Mouse (Mus musculus) kidney, postnatal 25 days (tissue): Measurements from ENCODE around the gene Scamp4.
"Not testable (repeated sequence)": the region's sequence is repeated elsewhere in the genome, so short reads cannot be mapped to it uniquely, and the experiment has no call there.

Experiments used
- DNase-seq, 2 experiments: peaks; one replicate each; pipeline ENCODE4 v3.0.0; 2021; ENCODE audit warnings: mixed read lengths in 2 of 2

The Scamp4 gene

GRCm38 (mm10) chr10:80611024-80611423, 8.4 kb downstream of the Scamp4 start:
- DNase-seq = peak; percentile 68 to 71

- DNase-seq = no peak
Measured at GRCm38 (mm10) chr10:80611905-80612304, 9.2 kb downstream of the Scamp4 start.

- no peak for DNase-seq
Measured at GRCm38 (mm10) chr10:80613821-80614220, 11.1 kb downstream of the Scamp4 start.

GRCm38 (mm10) chr10:80614351-80614750, 11.7 kb downstream of the Scamp4 start:
- no peak for DNase-seq

- peak; percentile 68 to 87 for DNase-seq
Measured at GRCm38 (mm10) chr10:80618181-80618580, 15.5 kb downstream of the Scamp4 start.

- DNase-seq = peak in 1 of 2 experiments; percentile 32
Measured at GRCm38 (mm10) chr10:80619465-80620244, 17.0 kb downstream of the Scamp4 start.

- DNase-seq = no peak
Measured at GRCm38 (mm10) chr10:80620365-80620764, 17.7 kb downstream of the Scamp4 start.

- DNase-seq = no peak
Measured at GRCm38 (mm10) chr10:80620796-80621689, 18.4 kb downstream of the Scamp4 start.

GRCm38 (mm10) chr10:80621690-80621939, 18.9 kb downstream of the Scamp4 start:
- DNase-seq = no peak

- DNase-seq = peak; percentile 100
Measured at GRCm38 (mm10) chr10:80621940-80622660, 19.4 kb downstream of the Scamp4 start.

- peak; percentile 39 to 82 for DNase-seq
Measured at GRCm38 (mm10) chr10:80622661-80623456, 20.2 kb downstream of the Scamp4 start, which contains the start of gene Csnk1g2. Csnk1g2 (plus strand) TSS chr10:80622838.

- DNase-seq = peak; percentile 76 to 84
Measured at GRCm38 (mm10) chr10:80623457-80624191, 21.0 kb downstream of the Scamp4 start.

- no peak for DNase-seq
Measured at GRCm38 (mm10) chr10:80625764-80626163, 23.1 kb downstream of the Scamp4 start.

GRCm38 (mm10) chr10:80627685-80628084, 25.0 kb downstream of the Scamp4 start:
- peak; percentile 45 to 79 for DNase-seq

- no peak for DNase-seq
Measured at GRCm38 (mm10) chr10:80628925-80629324, 26.3 kb downstream of the Scamp4 start.

- peak; percentile 54 to 74 for DNase-seq
Measured at GRCm38 (mm10) chr10:80635345-80635744, 32.7 kb downstream of the Scamp4 start.

GRCm38 (mm10) chr10:80646936-80647335, 44.3 kb downstream of the Scamp4 start:
- no peak for DNase-seq

GRCm38 (mm10) chr10:80649910-80650309, 47.2 kb downstream of the Scamp4 start:
- not testable (repeated sequence) for DNase-seq

GRCm38 (mm10) chr10:80650392-80650791, 47.7 kb downstream of the Scamp4 start:
- DNase-seq = no peak

GRCm38 (mm10) chr10:80653156-80653720, 50.6 kb downstream of the Scamp4 start:
- DNase-seq = no peak

- DNase-seq = no peak
Measured at GRCm38 (mm10) chr10:80654866-80655265, 52.2 kb downstream of the Scamp4 start.
